Mouse (Mus musculus): ENCODE measurements around the gene Cacna2d1.

DNA sequence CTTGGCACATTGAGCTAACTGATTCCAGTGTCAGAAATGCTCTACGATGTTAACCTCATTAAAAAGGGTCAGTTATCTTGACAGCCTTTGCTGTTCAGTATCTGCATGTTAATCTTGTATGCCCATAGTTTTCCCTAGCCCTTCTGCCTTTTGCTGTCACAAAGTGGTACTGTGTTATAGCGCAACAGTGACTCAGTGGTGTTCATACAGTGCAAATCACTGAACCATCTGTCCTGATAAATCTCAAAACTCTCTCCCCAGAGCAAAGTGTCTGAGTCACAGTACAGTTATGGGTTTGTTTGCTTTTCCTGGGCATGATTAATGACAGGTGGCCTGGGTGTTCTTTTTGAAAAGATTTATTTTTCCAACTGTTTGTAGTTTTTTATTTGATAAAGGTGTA lies 122.3 kb downstream of the Cacna2d1 start:
- TF ChIP-seq POLR2A (IDR thresholded peaks at IDR 0.05; ENCODE audit: control insufficient read depth, extremely low read depth, insufficient read depth, low read length, poor library complexity) (no peak), CTCF (IDR thresholded peaks at IDR 0.05; ENCODE audit: borderline replicate concordance, control insufficient read depth, extremely low read depth, insufficient read depth, low read length, poor library complexity) (no peak)

Measured in thymus, adult 2 months (tissue).